Mouse (Mus musculus) cortical plate, adult 2 months (tissue): ENCODE measurements around the gene Nck1.

Experiments
- CTCF ChIP-seq: fragments of 200-500 bp; IDR thresholded peaks from 2 replicates; pipeline ENCODE4 v1.5.1; 2011; ENCODE audit warnings: mild to moderate bottlenecking, control low read depth, low read length; ENCODE audit not compliant: insufficient read depth; ENCODE audit errors: extremely low read depth
- POLR2A ChIP-seq: fragments of 200-500 bp; IDR thresholded peaks from 2 replicates; pipeline ENCODE4 v1.6.1; 2011; ENCODE audit warnings: mild to moderate bottlenecking, low read length, control low read depth; ENCODE audit not compliant: insufficient read depth; ENCODE audit errors: extremely low read depth

- no peak for TF ChIP-seq POLR2A
- TF ChIP-seq CTCF = no peak
These were observed 2.4 kb upstream of the Nck1 start for GRCm38 (mm10) chr9:100548313-100548712.
